Mouse (Mus musculus): Measurements from ENCODE around the gene Slc22a13. TPM values are rescaled to one million over a fixed set of nuclear protein-coding genes. Genes with fewer than 3 reads are reported as not detected.
A peak's percentile ranks its signal among the peaks of the same experiment; 100 is the strongest.
"Not testable (repeated sequence)": the region's sequence is repeated elsewhere in the genome, so short reads cannot be mapped to it uniquely, and the experiment has no call there.

The Slc22a13 gene
- polyA plus RNA-seq, 1 experiment from 2014 or later: 45.6 TPM

DNA sequence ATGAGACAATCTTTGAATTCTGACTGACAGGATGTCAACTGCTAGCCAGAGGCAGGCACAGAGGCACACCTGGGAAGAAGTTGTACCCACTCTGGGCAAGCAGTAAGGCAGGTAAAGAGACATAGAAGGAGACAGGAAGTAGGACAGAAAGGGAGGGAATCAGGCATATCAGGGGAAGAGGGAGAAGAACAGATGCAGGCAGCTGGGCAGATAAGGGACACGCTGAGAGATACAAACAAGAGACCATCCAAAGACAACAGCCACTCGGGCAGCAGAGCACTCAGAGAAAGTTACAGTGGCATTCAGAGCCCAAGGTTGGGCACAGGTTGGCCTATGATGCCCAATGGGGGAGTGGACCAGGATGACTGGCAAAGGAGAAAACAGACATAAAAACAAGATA lies 21.9 kb upstream of the Slc22a13 start:
- Histone ChIP-seq H3K36me3 (ENCODE audit: insufficient read depth, low read length) (no peaks in the 10 kb centered on the region), H3K27me3 (ENCODE audit: insufficient read depth, low read length) (no peaks in the 10 kb centered on the region), H3K4me2 (ENCODE audit: low read length) (no peak overlapping the region), H3K9me3 (replicated peaks; ENCODE audit: low read length) (no peaks in the 10 kb centered on the region), H3K4me1 (replicated peaks; ENCODE audit: insufficient read depth, low read length) (no peaks in the 10 kb centered on the region), H3K4me3 (replicated peaks; ENCODE audit: low read depth, low read length) (no peak overlapping the region), H3K9ac (ENCODE audit: low read depth, low read length) (no peak overlapping the region), H3K27ac (no peak overlapping the region)
- ATAC-seq (replicated peaks; ENCODE audit: low FRiP score, low read depth): no peak
- TF ChIP-seq CTCF (IDR thresholded peaks at IDR 0.05; ENCODE audit: low read depth): no peak
- 80% methylated on average over 2 of the region's 2 CpGs for WGBS
- DNase-seq (ENCODE audit: low spot score): no peak

GRCm38 (mm10) chr9:119220249-119220648 lies 11.4 kb upstream of the Slc22a13 start:
- WGBS: 78% methylated on average over 4 of the region's 4 CpGs
- ATAC-seq (replicated peaks; ENCODE audit: low FRiP score, low read depth) (no peak), DNase-seq (ENCODE audit: low spot score) (no peak)
- Histone ChIP-seq H3K27me3 (ENCODE audit: insufficient read depth, low read length) (no peaks in the 10 kb centered on the region), H3K4me1 (replicated peaks; ENCODE audit: insufficient read depth, low read length) (no peaks in the 10 kb centered on the region), H3K27ac (no peak overlapping the region), H3K4me2 (ENCODE audit: low read length) (no peak overlapping the region), H3K36me3 (ENCODE audit: insufficient read depth, low read length) (0 out of 2 replicates have a peak, but pooled peaks cover 6% of the 10 kb centered on the region), H3K9me3 (replicated peaks; ENCODE audit: low read length) (no peaks in the 10 kb centered on the region), H3K4me3 (replicated peaks; ENCODE audit: low read depth, low read length) (no peak overlapping the region), H3K9ac (ENCODE audit: low read depth, low read length) (no peak overlapping the region)
- no peak for TF ChIP-seq CTCF (IDR thresholded peaks at IDR 0.05; ENCODE audit: low read depth)

DNA sequence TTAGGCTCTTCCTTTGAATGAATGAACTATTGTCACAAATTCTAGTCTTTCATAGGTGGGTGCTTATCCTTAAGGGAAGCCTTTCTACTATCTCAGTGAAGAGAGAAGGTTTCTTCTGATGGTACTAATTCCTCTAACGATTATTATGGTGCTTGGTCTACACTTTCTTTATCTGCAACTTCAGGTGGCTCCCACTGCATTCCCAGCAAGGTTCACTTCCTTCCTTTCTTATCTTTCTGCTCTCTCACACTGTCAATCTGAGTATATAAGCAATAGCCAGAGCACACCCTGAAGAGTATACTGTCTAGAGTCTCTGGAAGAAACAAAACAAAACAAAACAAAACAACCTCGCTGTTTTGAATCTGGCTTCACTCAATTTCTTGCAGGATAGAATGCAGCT lies 10.8 kb upstream of the Slc22a13 start:
- Histone ChIP-seq H3K4me2 (ENCODE audit: low read length) (no peak overlapping the region), H3K9ac (ENCODE audit: low read depth, low read length) (no peak overlapping the region), H3K27ac (no peak overlapping the region), H3K9me3 (replicated peaks; ENCODE audit: low read length) (no peaks in the 10 kb centered on the region), H3K4me3 (replicated peaks; ENCODE audit: low read depth, low read length) (no peak overlapping the region), H3K4me1 (replicated peaks; ENCODE audit: insufficient read depth, low read length) (no peaks in the 10 kb centered on the region), H3K27me3 (ENCODE audit: insufficient read depth, low read length) (no peaks in the 10 kb centered on the region), H3K36me3 (ENCODE audit: insufficient read depth, low read length) (0 out of 2 replicates have a peak, but pooled peaks cover 4% of the 10 kb centered on the region)
- 70% methylated on average over 2 of the region's 2 CpGs for WGBS
- DNase-seq (ENCODE audit: low spot score) (no peak), ATAC-seq (replicated peaks; ENCODE audit: low FRiP score, low read depth) (no peak)
- no peak for TF ChIP-seq CTCF (IDR thresholded peaks at IDR 0.05; ENCODE audit: low read depth)

GRCm38 (mm10) chr9:119215341-119215740 lies 6.4 kb upstream of the Slc22a13 start:
- H3K9me3 ChIP-seq (replicated peaks; ENCODE audit: low read length); H3K27me3 ChIP-seq (ENCODE audit: insufficient read depth, low read length); DNase-seq (ENCODE audit: low spot score); H3K9ac ChIP-seq (ENCODE audit: low read depth, low read length); H3K4me2 ChIP-seq (ENCODE audit: low read length); H3K27ac ChIP-seq; H3K4me1 ChIP-seq (replicated peaks; ENCODE audit: insufficient read depth, low read length); ATAC-seq (replicated peaks; ENCODE audit: low FRiP score, low read depth); H3K36me3 ChIP-seq (ENCODE audit: insufficient read depth, low read length); H3K4me3 ChIP-seq (replicated peaks; ENCODE audit: low read depth, low read length): not testable (repeated sequence)
- WGBS: 58% methylated on average over 2 of the region's 2 CpGs

DNA sequence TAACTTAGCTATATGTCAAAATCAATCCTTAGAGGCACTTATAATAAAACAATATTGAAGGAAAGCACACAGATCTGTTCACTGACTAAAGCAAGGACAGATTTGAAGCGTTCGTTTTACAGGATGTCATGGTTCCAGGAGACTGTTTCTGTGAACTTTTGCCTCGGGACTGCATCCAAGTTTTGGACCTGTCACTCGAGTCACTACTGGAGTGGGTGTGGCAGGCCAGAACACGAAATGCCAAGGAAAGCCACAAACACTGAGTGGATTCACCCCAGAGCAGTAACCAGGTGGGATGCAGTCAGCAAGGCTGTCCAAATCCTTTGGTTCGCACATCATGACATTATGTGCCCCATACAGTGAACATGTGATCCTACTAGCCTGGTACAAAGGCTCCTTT lies 5.7 kb upstream of the Slc22a13 start:
- H3K9ac ChIP-seq (ENCODE audit: low read depth, low read length): no peak overlapping the region
- ATAC-seq (replicated peaks; ENCODE audit: low FRiP score, low read depth): no peak
- H3K4me2 ChIP-seq (ENCODE audit: low read length): no peak overlapping the region
- H3K27me3 ChIP-seq (ENCODE audit: insufficient read depth, low read length): no peaks in the 10 kb centered on the region
- no peak overlapping the region for H3K27ac ChIP-seq
- no peak for TF ChIP-seq CTCF (IDR thresholded peaks at IDR 0.05; ENCODE audit: low read depth)
- DNase-seq (ENCODE audit: low spot score): no peak
- no peaks in the 10 kb centered on the region for H3K9me3 ChIP-seq (replicated peaks; ENCODE audit: low read length)
- no peak overlapping the region for H3K4me3 ChIP-seq (replicated peaks; ENCODE audit: low read depth, low read length)
- WGBS: 78% methylated on average over 6 of the region's 6 CpGs
- H3K4me1 ChIP-seq (replicated peaks; ENCODE audit: insufficient read depth, low read length): no peaks in the 10 kb centered on the region
- no peaks in the 10 kb centered on the region for H3K36me3 ChIP-seq (ENCODE audit: insufficient read depth, low read length)

GRCm38 (mm10) chr9:119212996-119213395 lies 4.1 kb upstream of the Slc22a13 start:
- H3K27ac ChIP-seq: no peak overlapping the region
- H3K4me2 ChIP-seq (ENCODE audit: low read length): no peak overlapping the region
- H3K27me3 ChIP-seq (ENCODE audit: insufficient read depth, low read length): no peaks in the 10 kb centered on the region
- H3K4me1 ChIP-seq (replicated peaks; ENCODE audit: insufficient read depth, low read length): no peaks in the 10 kb centered on the region
- no peak overlapping the region for H3K9ac ChIP-seq (ENCODE audit: low read depth, low read length)
- WGBS: 79% methylated on average over 8 of the region's 8 CpGs
- TF ChIP-seq CTCF (IDR thresholded peaks at IDR 0.05; ENCODE audit: low read depth): no peak
- ATAC-seq (replicated peaks; ENCODE audit: low FRiP score, low read depth) (no peak), DNase-seq (ENCODE audit: low spot score) (no peak)
- H3K9me3 ChIP-seq (replicated peaks; ENCODE audit: low read length): no peaks in the 10 kb centered on the region
- H3K36me3 ChIP-seq (ENCODE audit: insufficient read depth, low read length): no peaks in the 10 kb centered on the region
- no peak overlapping the region for H3K4me3 ChIP-seq (replicated peaks; ENCODE audit: low read depth, low read length)

GRCm38 (mm10) chr9:119207113-119207512 lies 1.8 kb downstream of the Slc22a13 start:
- WGBS: 49% methylated on average over 4 of the region's 4 CpGs

More at GRCm38 (mm10) chr9:119207113-119207512, 1.8 kb downstream of the Slc22a13 start:
- Histone ChIP-seq H3K9me3 (replicated peaks; ENCODE audit: low read length) (no peaks in the 10 kb centered on the region), H3K4me1 (replicated peaks; ENCODE audit: insufficient read depth, low read length) (no peaks in the 10 kb centered on the region), H3K27me3 (ENCODE audit: insufficient read depth, low read length) (no peaks in the 10 kb centered on the region), H3K27ac (peak overlapping the region; percentile 20; the same call in 1 of the 2 replicates), H3K4me3 (replicated peaks; ENCODE audit: low read depth, low read length) (no peak overlapping the region), H3K9ac (ENCODE audit: low read depth, low read length) (no peak overlapping the region), H3K4me2 (ENCODE audit: low read length) (no peak overlapping the region), H3K36me3 (ENCODE audit: insufficient read depth, low read length) (no peaks in the 10 kb centered on the region)
- TF ChIP-seq CTCF (IDR thresholded peaks at IDR 0.05; ENCODE audit: low read depth): no peak
- ATAC-seq (replicated peaks; ENCODE audit: low FRiP score, low read depth): peak; percentile 73
- peak; percentile 22 for DNase-seq (ENCODE audit: low spot score)

Data from kidney, postnatal 0 days (tissue).